Mouse (Mus musculus): Measurements from ENCODE around the gene Bbs12.
A peak's percentile ranks its signal among the peaks of the same experiment; 100 is the strongest.

The Bbs12 gene

DNA sequence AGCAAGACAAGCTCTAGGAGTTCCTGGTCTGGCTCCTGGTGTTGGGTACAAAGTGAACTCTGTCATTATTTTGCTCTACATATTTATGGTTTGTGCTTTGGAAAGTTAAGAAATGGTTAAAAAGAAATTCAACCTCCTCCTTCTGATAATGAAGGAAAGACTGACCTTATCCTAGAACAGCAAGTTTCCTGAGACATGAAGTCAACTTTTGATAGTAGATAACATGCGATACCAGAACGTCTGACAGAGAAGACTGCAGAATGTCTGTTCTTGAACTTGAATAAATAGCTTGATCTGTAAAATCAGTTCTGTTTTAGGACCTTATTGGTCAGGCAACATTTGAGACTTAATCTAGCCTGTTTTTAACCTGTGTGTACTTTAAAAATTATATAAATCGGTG, 14.3 kb downstream of the Bbs12 start:
- no peak for DNase-seq

DNA sequence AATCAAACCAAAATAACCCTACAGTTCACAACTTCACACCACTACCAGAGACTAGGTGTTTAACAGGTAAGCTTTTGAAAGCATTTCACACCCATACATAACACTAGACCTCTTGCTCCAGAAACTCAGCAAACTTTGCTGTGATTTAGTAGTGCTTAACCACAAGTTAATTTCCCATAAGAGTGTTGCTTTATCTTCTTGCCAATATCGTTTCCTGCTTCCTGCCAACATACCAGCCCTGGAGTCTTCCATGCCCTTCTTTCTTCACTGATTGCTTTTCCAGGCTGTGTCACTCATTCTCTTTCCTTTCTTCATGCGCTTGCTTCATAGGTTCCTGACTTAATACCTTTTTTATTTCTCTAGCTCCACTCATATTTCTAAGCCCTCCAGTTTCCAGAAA, 16.1 kb downstream of the Bbs12 start:
- no peak for DNase-seq

DNA sequence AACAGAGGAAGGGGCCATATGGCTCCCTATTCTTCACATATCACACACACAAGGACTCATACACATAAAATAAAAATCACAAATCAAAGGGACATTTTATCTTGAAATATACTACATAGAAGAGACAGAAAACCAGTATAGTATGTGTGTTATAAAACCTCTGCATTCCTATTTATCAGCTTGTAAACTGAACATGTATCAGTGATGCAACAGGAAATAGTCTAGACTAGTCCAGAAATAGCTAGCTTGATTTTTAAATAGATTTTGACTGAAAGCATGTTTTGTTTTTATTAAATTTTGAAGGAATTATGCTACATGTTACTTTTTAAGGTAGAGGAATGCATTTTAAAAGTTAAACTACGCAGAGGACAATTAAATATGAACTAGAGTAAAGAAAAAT, 17.6 kb downstream of the Bbs12 start:
- DNase-seq: no peak

DNA sequence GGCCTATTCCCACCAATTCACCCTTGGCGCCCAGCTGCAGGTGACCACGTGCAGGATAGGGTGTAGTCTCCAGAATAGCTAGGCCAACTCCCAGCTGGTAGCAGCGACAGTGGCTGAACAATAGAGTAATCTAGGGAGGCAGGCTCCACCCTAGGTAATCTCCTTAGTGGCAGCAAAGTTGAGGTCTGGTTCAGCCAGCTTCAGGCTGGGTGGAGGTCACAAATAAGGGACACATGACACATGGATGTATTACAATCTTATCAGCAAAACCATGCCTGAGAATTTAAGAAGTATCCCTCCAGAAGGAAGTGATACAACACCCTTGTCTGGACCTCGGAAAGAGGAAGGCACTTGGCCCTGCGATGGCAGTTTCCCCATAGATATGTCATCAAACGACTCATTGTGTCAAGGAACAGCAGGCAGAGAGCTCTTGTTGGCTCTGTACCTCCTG, 19.7 kb downstream of the Bbs12 start:
- DNase-seq: no peak

DNA sequence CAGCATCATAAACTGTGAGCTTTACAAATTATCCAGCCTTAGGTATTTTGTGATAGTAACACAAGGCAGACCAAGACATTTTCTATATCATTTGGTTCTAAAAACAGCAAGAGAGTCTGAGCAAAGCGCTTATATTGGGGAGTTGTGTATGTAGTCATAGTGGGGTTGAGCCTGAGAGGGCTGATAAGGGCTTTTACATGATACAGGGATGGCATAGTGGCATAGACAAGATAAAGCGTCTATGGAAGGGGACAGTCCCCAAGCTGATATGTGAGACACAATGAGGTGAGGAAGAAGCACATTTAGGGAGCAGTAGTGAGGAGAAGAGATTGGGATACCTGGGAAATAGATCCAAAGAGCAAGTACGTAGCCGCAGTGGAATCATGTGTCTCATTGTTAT, 21.7 kb downstream of the Bbs12 start:
- no peak for DNase-seq

DNA sequence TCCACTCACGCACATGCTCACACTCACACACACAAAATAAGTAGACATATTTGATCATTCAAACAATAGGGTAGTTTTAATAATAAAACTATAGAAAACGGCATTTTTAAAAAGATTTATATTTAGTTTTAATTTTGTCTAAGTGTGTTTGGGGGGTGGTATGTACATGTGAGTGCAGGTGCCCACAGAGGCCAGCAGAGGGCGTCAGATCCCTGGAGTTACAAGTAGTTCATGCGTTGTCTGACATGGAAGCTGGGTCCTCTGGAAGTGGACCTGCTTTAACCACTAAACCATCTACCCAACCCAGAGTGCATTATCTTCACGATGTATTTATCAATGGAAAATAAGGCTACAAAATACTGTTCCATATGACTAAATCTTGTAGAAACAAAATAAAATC, 28.8 kb downstream of the Bbs12 start:
- peak; percentile 30 to 42 for DNase-seq

DNA sequence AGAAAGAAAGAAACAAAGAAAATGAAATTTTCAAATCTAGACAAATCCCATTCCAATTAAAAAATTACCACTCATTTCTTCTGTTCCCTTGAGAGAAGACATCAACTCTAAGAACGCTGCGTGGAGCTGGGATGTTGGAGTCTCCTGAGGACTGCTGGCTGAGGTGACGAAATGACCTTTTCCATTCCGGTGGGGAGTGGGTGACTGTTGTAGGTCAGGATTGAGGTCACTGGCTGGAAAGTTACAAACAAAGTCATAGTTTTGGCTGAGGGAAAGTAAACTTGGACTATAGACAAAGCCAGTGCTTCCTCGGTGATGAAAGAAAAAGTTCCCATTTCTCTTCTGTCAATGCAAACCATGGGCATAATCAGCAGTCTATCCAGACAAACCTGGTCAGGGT, 30.5 kb downstream of the Bbs12 start:
- DNase-seq: no peak

DNA sequence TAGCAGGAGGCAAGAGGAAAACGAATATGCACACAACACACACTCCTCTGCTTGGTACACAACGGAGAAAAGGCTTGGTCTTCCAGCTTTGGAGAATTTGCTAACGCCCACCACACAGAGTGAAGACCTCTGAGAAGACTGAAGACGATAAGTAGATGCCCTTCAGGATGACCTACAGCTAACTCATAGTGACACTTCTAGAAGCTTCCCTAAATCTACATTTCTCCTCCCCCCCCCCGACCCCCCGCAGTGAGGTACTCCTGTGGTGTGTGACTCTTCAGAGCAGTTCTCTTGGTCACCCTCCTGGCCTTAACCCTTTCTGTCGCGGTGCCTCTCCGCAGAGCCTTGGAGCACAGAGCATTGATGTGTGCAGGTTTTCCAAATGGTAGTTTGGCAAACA, 35.3 kb downstream of the Bbs12 start:
- DNase-seq: no peak

DNA sequence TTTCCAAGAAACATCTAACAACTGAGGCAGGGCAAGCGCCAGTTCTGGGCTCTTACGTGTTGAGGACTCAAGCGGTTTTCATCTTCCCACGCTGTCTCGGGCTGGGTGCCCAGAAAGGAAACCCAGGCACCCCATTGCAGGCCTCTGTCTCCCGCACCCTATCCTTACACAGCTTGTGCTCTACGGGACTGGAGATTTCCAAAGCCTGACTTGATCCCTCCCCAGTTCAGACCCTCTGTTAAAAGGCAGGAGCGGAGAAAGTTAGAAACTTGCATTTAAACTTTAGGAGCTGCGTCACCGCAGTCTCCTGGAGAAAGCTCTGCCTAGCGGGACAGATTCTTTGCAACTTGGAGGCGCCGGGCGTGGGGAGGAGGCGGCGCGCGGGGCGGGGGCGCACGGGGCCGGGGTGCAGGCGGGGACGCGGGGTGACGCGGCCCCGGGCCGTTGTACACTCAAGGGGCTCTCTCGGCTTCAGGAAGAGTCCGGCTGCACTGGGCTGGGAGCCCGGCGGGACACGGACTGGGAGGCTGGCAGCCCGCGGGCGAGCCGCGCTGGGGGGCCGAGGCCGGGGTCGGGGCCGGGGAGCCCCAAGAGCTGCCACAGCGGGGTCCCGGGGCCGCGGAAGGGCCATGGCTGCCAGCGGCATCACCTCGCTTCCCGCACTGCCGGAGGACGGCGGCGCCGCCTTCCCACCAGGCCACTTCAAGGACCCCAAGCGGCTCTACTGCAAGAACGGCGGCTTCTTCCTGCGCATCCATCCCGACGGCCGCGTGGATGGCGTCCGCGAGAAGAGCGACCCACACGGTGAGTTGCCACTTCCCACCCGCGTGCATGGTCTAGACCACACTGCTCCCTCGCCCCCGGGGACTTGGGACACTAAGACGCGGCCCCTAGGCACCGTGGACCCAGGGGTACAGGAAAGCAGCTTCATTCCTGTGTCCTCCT, 36.1 kb downstream of the Bbs12 start, which contains the start of gene Fgf2:
TSS of gene Fgf2 (plus strand) at position 126 of the 945 bp plus-strand sequence.
- DNase-seq: peak; percentile 34 to 41

DNA sequence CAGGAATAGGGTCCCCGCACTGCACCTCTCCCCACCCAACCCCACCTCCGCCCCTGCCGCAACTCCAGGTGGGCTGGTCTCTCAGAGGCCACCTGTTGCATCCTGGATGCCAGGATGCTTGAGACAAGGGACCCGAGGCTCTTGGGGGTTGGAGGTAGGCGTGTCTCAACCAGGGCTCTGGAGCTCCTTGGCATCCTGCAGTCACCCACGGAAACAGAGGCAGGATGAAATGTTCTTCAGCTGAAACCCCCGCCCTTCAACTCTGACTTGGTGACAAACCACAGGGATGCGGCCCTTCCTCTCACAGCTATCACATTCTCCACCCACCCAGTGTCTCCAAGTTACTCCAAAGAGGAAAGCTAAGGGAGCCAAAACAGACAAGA, 36.8 kb downstream of the Bbs12 start:
- no peak for DNase-seq

DNA sequence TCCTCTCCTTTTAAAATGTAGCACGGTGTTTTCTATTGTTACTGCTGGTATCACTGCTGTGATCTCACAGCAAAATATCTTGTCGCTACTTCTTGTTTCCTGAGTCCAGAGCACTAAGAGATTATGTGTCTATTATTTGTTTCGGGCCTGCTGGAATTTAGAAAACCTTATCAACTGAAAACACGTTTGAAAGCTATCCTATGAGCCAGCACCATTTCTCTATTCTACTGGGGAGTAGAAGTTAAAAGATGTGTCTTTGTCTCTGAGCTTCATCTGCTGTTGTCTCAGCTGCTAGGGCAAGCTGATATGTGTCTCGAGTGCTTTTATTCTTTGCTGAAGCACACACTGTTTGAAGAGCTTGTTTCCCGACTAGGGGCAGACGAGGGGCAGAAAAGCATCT, 38.0 kb downstream of the Bbs12 start:
- no peak for DNase-seq

DNA sequence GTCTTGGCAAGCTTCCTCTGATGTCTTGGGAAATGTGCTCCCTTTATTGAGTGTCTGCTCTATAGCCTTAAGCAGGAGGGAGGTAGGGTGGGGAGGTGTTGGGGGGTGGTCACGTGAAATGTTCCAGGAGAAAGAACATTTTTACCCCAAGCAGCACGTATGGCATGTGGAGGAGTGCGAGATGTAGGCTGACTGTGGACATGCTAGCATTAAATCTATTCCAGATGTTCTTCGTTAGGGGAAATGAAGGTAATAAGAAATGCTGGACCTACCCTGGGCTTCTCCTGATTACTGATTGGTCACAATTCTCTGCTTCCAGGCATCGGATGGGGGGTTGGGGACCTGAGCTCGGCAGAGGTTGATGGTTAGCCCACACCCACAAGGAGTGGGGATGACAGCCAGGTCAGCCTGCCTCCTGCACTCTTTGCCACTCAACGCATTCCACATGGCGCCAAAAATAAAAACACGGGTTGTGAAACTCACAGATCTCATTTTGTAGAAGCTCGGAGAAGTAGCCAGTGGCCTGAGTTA, 41.7 kb downstream of the Bbs12 start:
- no peak for DNase-seq

DNA sequence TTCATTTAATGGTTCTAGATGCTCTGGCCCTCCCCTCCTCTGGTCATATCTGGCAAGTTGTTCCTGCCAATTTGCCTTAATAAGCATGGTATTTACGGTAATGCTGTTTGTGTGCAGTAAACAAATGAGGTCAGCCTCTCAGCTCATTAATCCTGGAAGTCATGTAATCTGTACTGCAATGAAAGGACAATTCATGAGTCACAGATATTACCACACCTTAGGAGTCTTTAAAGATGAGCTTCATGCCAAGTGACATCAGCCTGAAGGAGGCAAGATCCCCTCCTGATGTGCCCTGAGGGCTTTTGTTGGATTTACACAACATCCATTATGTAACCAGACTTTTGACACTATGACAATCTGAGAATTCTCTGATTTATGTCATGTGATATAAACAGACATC, 42.4 kb downstream of the Bbs12 start:
- DNase-seq: no peak

DNA sequence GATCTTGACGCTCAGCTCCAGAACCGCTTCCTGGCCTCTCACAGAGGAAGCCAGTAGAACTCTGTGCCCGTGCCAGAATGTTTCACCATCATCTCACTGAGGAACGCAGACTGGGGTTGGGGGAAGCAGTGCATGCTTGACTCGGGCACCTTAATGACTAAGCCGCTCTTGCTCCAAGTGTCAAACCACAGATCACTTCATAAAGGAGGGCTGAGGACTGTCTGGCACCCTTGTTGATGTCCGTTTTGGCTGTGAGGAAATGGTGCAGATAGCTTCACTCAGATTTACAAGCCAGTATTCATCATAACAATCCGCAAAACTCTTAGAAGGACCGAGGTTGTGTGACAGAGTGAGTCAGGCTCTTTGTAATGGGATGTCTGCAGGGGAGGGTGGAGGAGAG, 48.4 kb downstream of the Bbs12 start:
- DNase-seq: no peak

DNA sequence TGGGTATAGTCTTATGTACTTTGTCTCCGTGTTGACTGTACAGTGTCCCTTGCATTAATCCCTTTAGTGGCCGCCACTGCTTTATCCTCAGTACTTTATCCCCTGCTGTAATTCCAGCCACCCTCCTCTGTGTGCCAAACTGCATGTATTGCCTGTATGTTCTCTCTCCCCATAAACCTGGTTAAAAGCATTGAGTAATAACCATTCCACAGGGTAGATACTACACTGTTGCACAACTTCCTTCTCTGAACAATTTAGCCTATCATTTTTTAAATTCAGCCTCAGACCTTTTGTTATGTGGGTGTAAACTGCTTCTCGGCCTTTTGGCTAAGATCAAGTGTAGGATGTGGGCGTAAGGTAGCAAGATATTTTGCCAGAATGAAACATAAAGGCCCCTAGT, 52.8 kb downstream of the Bbs12 start:
- DNase-seq: no peak

DNA sequence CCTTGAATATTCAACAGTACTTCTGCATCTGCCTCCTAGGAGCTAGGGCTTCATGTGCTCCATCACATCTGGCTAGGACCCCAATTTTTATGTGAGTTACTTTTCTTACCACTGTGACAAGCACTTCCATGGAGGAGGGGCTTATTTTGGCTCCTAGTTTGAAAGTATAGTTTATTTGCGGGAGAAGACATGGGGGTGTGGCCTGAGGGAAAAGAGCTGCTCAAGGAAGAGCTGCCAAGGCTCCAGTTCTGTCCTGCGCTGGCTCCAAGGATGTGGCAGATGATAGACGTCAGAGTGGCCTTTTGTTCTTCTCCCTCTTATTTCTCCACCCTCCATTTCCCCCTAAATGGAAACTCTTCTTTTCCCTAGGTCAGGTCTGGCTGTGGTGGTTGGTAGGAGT, 53.6 kb downstream of the Bbs12 start:
- DNase-seq: no peak

DNA sequence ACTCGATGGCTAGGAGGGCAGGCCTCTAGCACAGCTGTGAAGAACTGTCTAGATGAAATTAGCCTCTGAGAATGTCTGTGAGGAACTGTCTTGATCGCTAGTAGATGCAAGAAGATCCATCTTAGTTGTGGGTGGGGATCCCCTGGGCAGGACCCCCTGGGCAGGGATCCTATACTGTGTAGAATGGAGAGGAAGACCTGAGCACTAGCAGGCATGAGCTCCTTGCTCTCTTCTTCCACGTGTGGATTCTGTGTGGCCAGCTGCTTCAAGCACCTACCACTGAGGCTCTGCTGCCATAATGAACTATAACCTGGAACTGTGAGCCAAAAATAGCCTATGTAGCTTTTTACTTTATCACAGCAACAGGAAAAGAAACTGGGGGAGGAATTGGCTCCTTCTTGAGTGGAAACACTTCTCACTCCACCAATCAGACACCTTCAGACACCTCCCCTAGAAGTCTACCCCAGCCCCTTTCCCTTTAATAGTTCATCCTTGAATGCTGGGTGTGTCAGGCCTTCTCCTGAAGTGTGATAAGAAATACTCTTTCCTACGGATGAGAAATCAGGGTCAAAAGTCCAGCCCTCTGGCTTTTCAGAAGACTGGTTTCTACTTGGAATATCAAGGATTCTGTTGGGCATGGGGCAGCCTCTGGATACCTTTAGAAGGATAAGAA, 54.2 kb downstream of the Bbs12 start:
- DNase-seq: no peak

DNA sequence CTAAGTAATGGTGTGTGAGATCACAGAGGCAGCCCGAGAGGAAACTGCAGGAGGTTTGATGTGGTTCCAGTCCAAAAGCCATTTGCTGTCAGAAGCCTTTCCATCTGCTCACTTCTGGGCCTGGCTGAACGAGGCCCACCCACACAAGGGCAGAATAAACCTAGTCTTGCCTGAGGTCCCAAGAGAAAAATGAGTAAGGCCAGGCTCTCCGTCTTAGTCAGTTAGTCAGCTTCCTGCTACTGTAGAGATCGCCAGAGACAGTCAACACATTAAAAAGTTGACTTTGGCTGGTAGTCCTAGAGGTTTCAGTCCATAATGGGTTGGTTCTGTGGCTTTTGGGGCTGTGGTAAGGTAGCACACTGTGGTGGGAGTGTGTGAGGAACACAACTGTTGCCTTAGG, 58.1 kb downstream of the Bbs12 start:
- DNase-seq: no peak
